Mouse (Mus musculus) forebrain, embryonic 11.5 days (tissue): ENCODE measurements at regions not wholly inside any gene's neighbourhood (a gene's known extent, or its start where the extent isn't known, plus 50 kb on each side); places are given as distances from the start of the nearest gene placed in this dataset.

Source experiments
- ATAC-seq: fragments of 200-750 bp; cut with Nextera tagmentation; replicated peaks from 2 replicates; pipeline ENCODE4 v1.8.0; 2017; ENCODE audit warnings: moderate TSS enrichment; ENCODE audit not compliant: low FRiP score
- DNase-seq: peaks from one replicate; pipeline ENCODE4 v3.0.0-alpha.2; 2017; ENCODE audit warnings: low spot score
- H3K27ac ChIP-seq: fragments of 300-500 bp; sonication (generic); 2 replicates; pipeline ENCODE4 v1.5.1; 2014; ENCODE audit warnings: low read depth, low read length
- H3K27me3 ChIP-seq: fragments of 300-500 bp; sonication (generic); 2 replicates; pipeline ENCODE4 v1.6.1; 2014; ENCODE audit warnings: mild to moderate bottlenecking, low read length, mixed read lengths; ENCODE audit not compliant: control insufficient read depth, insufficient read depth
- H3K36me3 ChIP-seq: fragments of 300-500 bp; sonication (generic); 2 replicates; pipeline ENCODE4 v1.6.1; 2014; ENCODE audit warnings: mild to moderate bottlenecking, low read length, moderate library complexity, mixed read lengths; ENCODE audit not compliant: control insufficient read depth, insufficient read depth
- H3K4me1 ChIP-seq: fragments of 300-500 bp; sonication (generic); replicated peaks from 2 replicates; pipeline ENCODE4 v1.6.1; 2014; ENCODE audit warnings: low read length, mixed read lengths; ENCODE audit not compliant: control insufficient read depth, insufficient read depth
- H3K4me2 ChIP-seq: fragments of 300-500 bp; sonication (generic); 2 replicates; pipeline ENCODE4 v1.6.1; 2014; ENCODE audit warnings: low read depth, mild to moderate bottlenecking, low read length, moderate library complexity, mixed read lengths; ENCODE audit not compliant: severe bottlenecking
- H3K4me3 ChIP-seq: fragments of 300-500 bp; sonication (generic); 2 replicates; pipeline ENCODE4 v1.5.1; 2014; ENCODE audit warnings: low read depth, low read length
- H3K9ac ChIP-seq: fragments of 300-500 bp; sonication (generic); 2 replicates; pipeline ENCODE4 v1.6.1; 2014; ENCODE audit warnings: low read length
- H3K9me3 ChIP-seq: fragments of 300-500 bp; sonication (generic); 2 replicates; pipeline ENCODE4 v1.6.1; 2016; ENCODE audit warnings: low read length, mixed read lengths; ENCODE audit not compliant: control insufficient read depth
- WGBS: fragments of 180-500 bp; shearing (Covaris S2); extraction: QIAGEN DNeasy Blood & Tissue Kit; methylation state at CpG from one replicate; pipeline ENCODE4 v1.1.7; 2014; 5-methylcytosine and 5-hydroxymethylcytosine counted together

- Histone ChIP-seq H3K9ac (no peak overlapping the region), H3K4me3 (no peak overlapping the region), H3K27me3 (no peaks in the 10 kb centered on the region), H3K27ac (no peak overlapping the region), H3K4me1 (no peaks in the 10 kb centered on the region), H3K4me2 (peak overlapping the region; percentile 18; the same call in 1 of the 2 replicates), H3K36me3 (no peaks in the 10 kb centered on the region), H3K9me3 (no peaks in the 10 kb centered on the region)
- 22% methylated on average over 8 of the region's 8 CpGs for WGBS
- peak; percentile 93 for ATAC-seq
- peak; percentile 63 for DNase-seq
Observed at GRCm38 (mm10) chr16:62355830-62356270, 430.8 kb downstream of the Nsun3 start.

GRCm38 (mm10) chr16:62327378-62328036 is 459.1 kb downstream of the Nsun3 start:
- Histone ChIP-seq H3K4me2 (no peak overlapping the region), H3K9me3 (no peaks in the 10 kb centered on the region), H3K27me3 (no peaks in the 10 kb centered on the region), H3K4me1 (no peaks in the 10 kb centered on the region), H3K4me3 (no peak overlapping the region), H3K36me3 (no peaks in the 10 kb centered on the region), H3K27ac (no peak overlapping the region), H3K9ac (no peak overlapping the region)
- ATAC-seq = peak; percentile 76
- no peak for DNase-seq
- 50% methylated on average over 5 of the region's 5 CpGs for WGBS

GRCm38 (mm10) chr16:62325534-62326244 is 460.9 kb downstream of the Nsun3 start:
- DNase-seq (no peak), ATAC-seq (no peak)
- 69% methylated on average over 3 of the region's 3 CpGs for WGBS

GRCm38 (mm10) chr16:62322809-62323208 is 463.8 kb downstream of the Nsun3 start:
- no peak for DNase-seq
- Histone ChIP-seq H3K4me2 (no peak overlapping the region), H3K9me3 (no peaks in the 10 kb centered on the region), H3K27me3 (no peaks in the 10 kb centered on the region), H3K4me1 (no peaks in the 10 kb centered on the region), H3K27ac (no peak overlapping the region), H3K4me3 (no peak overlapping the region), H3K9ac (no peak overlapping the region), H3K36me3 (no peaks in the 10 kb centered on the region)
- no peak for ATAC-seq
- WGBS = 85% methylated on average over 1 of the region's 1 CpGs

More at GRCm38 (mm10) chr16:62325534-62326244, 460.9 kb downstream of the Nsun3 start:
- no peak overlapping the region for H3K9ac ChIP-seq
- H3K4me3 ChIP-seq = no peak overlapping the region
- H3K27ac ChIP-seq = no peak overlapping the region
- no peaks in the 10 kb centered on the region for H3K4me1 ChIP-seq
- H3K36me3 ChIP-seq = no peaks in the 10 kb centered on the region
- H3K9me3 ChIP-seq = no peaks in the 10 kb centered on the region
- H3K4me2 ChIP-seq = no peak overlapping the region
- H3K27me3 ChIP-seq = no peaks in the 10 kb centered on the region

GRCm38 (mm10) chr16:62288948-62289347 is 497.7 kb downstream of the Nsun3 start:
- H3K4me2 ChIP-seq = no peak overlapping the region
- H3K9ac ChIP-seq = no peak overlapping the region
- H3K36me3 ChIP-seq = no peaks in the 10 kb centered on the region
- H3K9me3 ChIP-seq = no peaks in the 10 kb centered on the region
- no peaks in the 10 kb centered on the region for H3K27me3 ChIP-seq
- H3K27ac ChIP-seq = no peak overlapping the region
- DNase-seq (no peak), ATAC-seq (no peak)
- WGBS = 58% methylated on average over 3 of the region's 3 CpGs
- no peaks in the 10 kb centered on the region for H3K4me1 ChIP-seq
- H3K4me3 ChIP-seq = no peak overlapping the region
